Mouse (Mus musculus): ENCODE measurements around the gene Cinp.
A peak's percentile ranks its signal among the peaks of the same experiment; 100 is the strongest.
"Not testable (repeated sequence)": the region's sequence is repeated elsewhere in the genome, so short reads cannot be mapped to it uniquely, and the experiment has no call there.

The Cinp gene

DNA sequence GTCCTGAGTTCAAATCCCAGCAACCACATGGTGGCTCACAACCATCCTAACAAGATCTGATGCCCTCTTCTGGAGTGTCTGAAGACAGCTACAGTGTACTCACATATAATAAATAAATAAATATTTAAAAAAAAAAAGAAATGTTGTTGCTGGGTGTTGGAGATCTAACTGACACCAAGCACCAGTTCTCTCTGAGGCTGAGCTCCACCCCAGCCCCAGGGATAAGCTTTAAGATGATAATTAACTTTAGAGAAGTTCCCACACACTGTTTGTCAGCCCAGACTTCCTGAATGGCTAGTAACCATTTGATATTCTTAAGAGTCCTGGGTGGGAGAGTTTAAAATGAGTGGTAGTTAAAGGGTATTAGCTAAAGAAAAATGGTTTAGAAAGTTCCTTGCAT lies 28.7 kb downstream of the Cinp start:
- no peak for DNase-seq (ENCODE audit: low spot score in 2 of 2)

DNA sequence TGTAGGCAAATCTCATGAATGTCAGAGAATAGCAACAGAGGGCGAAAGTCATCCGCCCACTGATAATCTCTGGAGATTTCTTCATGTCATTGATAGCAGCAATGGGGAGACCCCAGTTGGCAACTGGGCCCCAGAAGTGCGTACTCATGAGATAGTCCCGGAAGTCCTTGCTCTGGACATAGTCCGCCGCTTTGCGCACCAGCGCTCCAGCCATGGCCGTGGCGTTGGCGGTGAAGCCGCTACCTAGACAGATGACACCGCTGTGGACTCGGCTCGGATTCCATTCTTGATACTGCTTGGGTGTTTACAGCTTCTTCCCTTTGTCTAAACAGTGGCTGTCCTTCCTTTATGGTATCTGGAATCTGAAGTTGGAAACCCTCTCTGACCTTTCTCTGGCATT lies 30.3 kb downstream of the Cinp start:
- not testable (repeated sequence) for DNase-seq (ENCODE audit: low spot score in 2 of 2)

GRCm38 (mm10) chr12:110857196-110857595 lies 31.7 kb downstream of the Cinp start:
- DNase-seq (ENCODE audit: low spot score in 2 of 2), result peak; percentile 30 to 38

- DNase-seq (ENCODE audit: low spot score in 2 of 2), result peak in 1 of 2 experiments; percentile 35
These were observed 33.9 kb downstream of the Cinp start for GRCm38 (mm10) chr12:110854786-110855737.

- no peak for DNase-seq (ENCODE audit: low spot score in 2 of 2)
These were observed 37.0 kb downstream of the Cinp start for GRCm38 (mm10) chr12:110851923-110852322.

DNA sequence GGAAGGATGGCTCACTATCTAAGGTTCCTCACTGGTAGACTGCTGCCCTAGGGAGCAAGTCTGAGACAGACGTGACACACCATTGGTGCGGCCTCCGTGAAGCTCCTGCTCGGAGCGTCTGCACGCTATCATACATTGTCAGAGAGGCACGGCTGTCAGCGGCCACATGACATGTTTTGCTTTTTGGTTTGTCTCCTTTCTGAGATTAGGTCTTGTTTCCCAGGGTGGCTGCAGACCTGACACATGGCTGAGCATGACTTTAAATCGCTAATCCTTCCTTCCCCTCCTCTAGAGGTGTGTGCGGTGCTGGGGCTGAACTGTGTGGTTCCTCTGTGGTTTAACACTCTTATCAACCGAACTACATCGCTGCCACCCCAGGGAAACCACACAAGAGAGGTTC lies 37.5 kb downstream of the Cinp start:
- DNase-seq (ENCODE audit: low spot score in 2 of 2), result peak; percentile 30 to 38

DNA sequence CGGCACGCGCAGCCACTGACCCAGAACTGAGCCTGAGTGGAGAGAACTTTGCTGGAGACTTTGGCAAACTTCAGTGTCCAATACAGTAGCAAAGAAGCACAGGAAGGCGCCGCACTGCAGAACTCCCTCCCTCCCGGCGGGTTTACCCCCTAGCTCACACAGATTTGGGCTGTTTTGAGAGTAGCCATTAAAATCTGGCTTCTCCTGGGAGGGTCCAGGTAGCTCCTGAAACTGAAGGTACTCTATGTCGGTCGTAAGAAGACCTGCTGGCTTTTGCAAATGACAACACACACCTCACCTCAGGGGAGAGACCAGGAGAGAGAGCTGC lies 38.1 kb downstream of the Cinp start:
- no peak for DNase-seq (ENCODE audit: low spot score in 2 of 2)

GRCm38 (mm10) chr12:110850010-110850928 lies 38.7 kb downstream of the Cinp start, which contains the start of gene Zfp839:
TSS of gene Zfp839 (plus strand) at chr12:110850253.
- DNase-seq (ENCODE audit: low spot score in 2 of 2), result peak; percentile 64 to 74

GRCm38 (mm10) chr12:110846191-110846765 lies 42.7 kb downstream of the Cinp start:
- DNase-seq (ENCODE audit: low spot score in 2 of 2), result no peak

DNA sequence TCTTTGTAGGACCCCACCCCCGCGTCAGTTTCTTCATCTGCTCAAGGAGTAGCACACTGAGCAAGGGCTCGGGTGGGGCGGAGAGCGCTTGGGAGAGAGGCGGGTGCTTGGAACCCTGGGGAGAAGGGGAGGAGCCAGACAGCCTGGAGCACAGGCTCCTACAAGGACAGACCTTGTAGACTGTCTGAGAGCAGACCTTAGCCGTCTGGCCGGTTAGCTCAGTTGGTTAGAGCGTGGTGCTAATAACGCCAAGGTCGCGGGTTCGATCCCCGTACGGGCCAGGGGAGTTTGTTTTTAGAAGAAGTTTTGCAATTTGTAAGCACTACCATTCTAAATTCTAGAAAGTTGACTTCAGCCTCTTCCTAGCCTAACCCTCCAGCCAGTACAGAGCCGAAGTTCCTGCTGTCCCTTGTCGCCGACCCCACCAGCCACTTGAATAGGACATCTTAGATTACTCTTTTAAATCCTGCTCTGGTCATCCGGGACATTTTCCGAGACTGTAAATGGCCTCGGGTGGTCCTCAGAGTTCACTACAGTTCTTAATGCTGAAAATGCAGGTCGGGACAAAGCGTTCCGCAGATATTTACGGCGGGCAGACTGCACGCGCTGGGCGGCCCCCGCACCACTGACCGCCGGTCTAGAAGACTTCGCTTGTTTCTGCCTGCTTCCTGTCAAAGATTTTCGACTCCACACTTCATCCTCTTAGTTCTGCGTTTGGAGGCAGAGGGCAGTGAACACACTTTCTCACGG lies 43.6 kb downstream of the Cinp start:
- DNase-seq (ENCODE audit: low spot score in 2 of 2), result peak; percentile 80 to 82

- peak in 1 of 2 experiments; percentile 25 for DNase-seq (ENCODE audit: low spot score in 2 of 2)
These were observed 44.5 kb downstream of the Cinp start for GRCm38 (mm10) chr12:110844227-110845130.

- peak; percentile 73 to 78 for DNase-seq (ENCODE audit: low spot score in 2 of 2)
These were observed 45.5 kb downstream of the Cinp start for GRCm38 (mm10) chr12:110843194-110844048.

DNA sequence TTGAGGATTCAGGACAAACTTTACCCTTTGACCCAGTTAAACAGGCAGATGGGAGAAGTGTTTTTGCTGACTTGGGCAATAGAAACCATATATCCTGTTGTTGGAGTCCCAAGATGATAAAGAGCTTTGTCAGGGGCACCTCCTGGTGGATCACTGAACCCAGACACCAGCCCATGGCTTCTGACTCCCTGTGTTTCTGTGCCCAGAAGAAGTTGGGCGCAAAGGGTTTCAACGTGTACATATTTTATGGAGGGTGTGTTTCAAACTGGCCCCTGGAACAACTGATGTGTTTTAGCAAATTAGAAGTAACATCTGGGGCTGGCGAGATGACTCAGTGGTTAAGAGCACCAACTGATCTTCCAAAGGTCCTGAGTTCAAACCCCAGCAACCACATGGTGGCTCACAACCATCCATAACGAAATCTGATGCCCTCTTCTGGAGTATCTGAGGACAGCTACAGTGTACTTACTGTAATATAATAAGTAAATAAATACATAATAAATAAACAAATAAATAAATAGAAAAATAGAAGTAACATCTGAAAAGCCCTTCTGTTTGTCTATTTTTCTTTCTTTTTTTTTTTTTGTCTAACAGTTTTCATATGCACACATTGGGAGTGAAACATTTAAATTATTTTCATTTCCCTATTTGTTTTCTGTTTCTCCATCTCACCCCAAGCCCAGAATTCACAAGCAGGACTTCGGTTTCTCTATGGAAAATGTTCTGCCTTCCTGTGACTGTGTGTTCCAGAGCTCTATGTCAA lies 47.0 kb downstream of the Cinp start:
- no peak for DNase-seq (ENCODE audit: low spot score in 2 of 2)

DNA sequence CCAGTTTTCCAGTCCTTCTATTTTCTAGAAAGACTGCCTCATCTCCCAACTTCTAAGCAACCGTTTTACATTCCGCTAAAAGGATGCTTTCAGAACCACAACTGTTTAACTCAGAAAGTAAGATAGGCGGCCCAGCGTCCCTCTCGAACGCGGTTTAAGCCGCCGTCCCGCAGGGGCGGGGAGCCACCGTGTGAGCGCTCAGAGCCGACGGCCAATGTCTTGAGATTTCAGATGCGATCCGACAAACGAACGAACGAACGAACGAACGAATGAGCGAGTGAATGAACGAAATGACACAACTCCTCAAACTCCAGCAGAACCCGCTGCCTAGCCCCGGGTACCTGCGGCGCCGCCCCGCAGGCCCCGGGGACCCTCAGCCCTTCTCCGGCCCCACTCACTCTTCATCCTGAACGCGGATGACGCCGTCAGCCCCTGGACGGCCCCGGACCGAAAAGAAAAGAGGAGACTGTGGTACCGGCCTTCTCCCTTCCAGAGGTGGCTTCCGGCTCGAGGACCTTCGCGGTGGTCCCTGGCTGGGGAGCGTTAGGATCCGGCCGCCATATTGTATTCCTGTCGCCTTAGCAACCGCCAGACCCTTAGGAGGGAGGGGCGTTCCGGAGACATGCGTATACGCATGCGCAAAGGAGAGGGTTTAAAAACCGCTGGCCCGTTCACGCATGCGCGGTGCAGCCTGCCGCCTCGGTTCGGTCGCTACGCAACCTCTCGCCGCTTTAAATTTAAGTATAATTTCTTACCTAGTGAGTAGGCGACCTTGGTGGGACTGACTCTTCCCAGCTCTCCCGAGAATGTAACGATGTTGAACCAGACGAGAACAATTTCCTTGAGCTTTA lies 48.4 kb downstream of the Cinp start, which contains the start of gene Mok:
Gene Mok (minus strand): TSS at position 592 of the 851 bp plus-strand sequence.
- peak; percentile 90 to 92 for DNase-seq (ENCODE audit: low spot score in 2 of 2)

DNA sequence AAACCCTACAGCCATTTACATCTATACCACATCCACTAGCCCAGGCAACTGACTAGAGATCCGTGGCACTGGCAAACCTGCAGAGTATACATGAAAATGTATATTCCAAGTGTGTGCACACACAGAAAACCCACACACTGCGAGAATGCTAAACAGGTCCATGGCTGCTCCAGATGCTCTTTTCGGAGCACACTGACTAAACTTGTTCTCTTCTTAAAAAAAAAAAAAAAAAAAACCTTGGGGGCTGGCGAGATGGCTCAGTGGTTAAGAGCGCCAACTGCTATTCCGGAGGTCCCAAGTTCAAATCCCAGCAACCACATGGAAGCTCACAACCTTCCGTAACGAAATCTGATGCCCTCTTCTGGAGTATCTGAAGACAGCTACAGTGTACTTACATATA lies 51.1 kb downstream of the Cinp start:
- DNase-seq (ENCODE audit: low spot score in 2 of 2), result no peak

DNA sequence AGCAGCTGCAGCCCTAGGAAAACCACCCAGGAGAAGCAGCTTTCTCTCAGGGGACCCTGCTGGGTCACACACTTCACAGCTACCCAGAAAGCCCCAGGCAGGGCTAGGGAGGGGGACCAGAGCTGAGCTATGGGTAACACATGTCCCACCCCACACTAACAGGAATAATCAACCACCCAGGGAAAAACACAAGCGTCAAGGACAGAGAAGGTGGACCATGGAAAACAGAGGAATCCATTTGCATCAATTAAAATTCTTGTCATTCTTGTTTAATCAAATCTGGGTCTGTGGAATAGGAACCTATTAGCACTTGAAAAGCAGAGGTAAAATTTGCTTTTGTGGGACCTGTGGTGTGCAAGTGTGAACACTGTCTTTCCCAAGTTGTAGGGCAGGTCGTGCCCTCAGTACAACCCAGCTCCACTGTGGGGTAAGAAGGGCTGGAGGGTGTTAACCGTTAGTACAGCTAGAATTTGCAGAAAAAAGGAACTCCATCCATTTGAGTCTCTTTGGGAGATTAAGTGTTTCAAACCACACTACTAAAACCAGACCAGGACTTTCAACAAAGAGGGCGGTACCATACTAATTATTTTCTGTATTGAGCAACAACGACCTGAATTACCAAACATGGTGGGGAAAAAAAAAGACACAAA lies 51.6 kb downstream of the Cinp start:
- no peak for DNase-seq (ENCODE audit: low spot score in 2 of 2)

GRCm38 (mm10) chr12:110836729-110837128 lies 52.2 kb downstream of the Cinp start:
- DNase-seq (ENCODE audit: low spot score in 2 of 2), result no peak
